Mouse (Mus musculus): Measurements from ENCODE around the gene Smim22. TPM values are rescaled to one million over a fixed set of nuclear protein-coding genes. Genes with fewer than 3 reads are reported as not detected.

Smim22 gene
- polyA plus RNA-seq, 1 experiment from 2014 or later = 13.5 TPM

DNA sequence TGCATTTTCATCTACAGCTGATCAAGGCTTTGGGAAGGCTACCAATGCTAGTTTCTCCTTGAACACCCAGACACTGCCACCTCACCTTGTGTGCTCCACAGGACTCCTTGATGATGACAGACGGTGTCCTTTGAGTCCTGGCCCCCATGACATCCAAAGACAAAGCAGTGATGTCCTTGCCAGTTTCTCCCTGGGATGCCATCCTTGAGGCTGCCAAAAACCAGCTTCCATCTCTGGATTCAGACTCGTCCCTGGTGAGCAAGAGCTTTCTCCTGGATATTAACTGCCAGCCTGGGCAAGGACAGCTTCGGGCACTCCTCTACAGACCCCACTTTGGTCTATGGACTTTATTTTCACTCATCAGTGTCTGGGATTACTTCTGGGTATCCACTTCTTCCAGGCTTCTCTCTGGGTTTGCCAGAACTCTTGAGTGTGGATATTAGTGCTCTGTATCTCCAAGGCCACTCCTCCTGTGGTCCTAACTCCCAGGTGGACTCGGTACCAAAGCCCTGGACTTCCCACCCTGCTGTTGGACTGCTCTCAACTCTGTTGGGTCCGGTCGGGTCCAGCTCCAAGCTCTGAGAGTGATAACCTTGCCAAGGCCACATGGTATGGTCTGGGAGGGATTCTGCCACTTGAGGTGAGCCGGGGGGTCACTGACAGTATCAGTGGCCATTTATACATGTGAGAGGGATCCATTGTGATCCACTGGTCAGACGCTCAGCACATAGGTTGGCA lies 41.5 kb upstream of the Smim22 start:
- H3K27ac ChIP-seq (ENCODE audit: low read depth) = no peak overlapping the region
- no peaks in the 10 kb centered on the region for H3K9me3 ChIP-seq (ENCODE audit: low read depth, low read length)
- no peak overlapping the region for H3K4me3 ChIP-seq (ENCODE audit: low read depth, low read length)
- 85% methylated on average over 8 of the region's 8 CpGs for WGBS
- H3K36me3 ChIP-seq (ENCODE audit: insufficient read depth) = no peaks in the 10 kb centered on the region
- no peak overlapping the region for H3K9ac ChIP-seq
- no peak for DNase-seq
- ATAC-seq (ENCODE audit: insufficient read depth) = no peak
- H3K4me1 ChIP-seq (ENCODE audit: insufficient read depth) = 0 out of 2 replicates have a peak, but pooled peaks cover 3% of the 10 kb centered on the region
- no peaks in the 10 kb centered on the region for H3K27me3 ChIP-seq (ENCODE audit: insufficient read depth, low read length)
- TF ChIP-seq CTCF (IDR thresholded peaks at IDR 0.05; ENCODE audit: low read depth) = no peak
- H3K4me2 ChIP-seq = peak overlapping the region; percentile 87

DNA sequence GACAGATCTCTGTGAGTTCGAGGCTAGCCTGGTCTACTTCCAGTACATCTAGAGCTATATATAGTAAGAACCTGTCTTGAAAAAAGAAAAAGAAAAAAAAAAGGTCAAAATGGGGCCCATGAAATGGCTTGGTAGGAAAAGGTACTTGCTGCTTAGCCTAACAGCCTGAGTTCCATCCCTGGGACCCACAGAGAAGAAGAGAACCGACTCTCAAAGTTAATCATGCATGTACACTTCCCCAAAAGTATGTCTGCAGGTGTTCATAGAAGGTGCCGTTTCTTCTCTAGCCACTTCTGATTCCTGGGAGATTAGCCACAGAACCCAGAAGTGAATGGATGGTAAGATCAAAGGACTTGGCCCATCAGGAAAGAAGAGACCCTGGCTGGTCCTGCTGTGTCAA lies 38.7 kb upstream of the Smim22 start:
- no peaks in the 10 kb centered on the region for H3K9me3 ChIP-seq (ENCODE audit: low read depth, low read length)
- 0 out of 2 replicates have a peak, but pooled peaks cover under 1% of the 10 kb centered on the region for H3K4me1 ChIP-seq (ENCODE audit: insufficient read depth)
- 75% methylated on average over 3 of the region's 3 CpGs for WGBS
- no peaks in the 10 kb centered on the region for H3K36me3 ChIP-seq (ENCODE audit: insufficient read depth)
- no peak overlapping the region for H3K4me2 ChIP-seq
- no peaks in the 10 kb centered on the region for H3K27me3 ChIP-seq (ENCODE audit: insufficient read depth, low read length)
- DNase-seq (no peak), ATAC-seq (ENCODE audit: insufficient read depth) (no peak)
- no peak for TF ChIP-seq CTCF (IDR thresholded peaks at IDR 0.05; ENCODE audit: low read depth)
- H3K27ac ChIP-seq (ENCODE audit: low read depth) = no peak overlapping the region
- no peak overlapping the region for H3K4me3 ChIP-seq (ENCODE audit: low read depth, low read length)
- no peak overlapping the region for H3K9ac ChIP-seq

DNA sequence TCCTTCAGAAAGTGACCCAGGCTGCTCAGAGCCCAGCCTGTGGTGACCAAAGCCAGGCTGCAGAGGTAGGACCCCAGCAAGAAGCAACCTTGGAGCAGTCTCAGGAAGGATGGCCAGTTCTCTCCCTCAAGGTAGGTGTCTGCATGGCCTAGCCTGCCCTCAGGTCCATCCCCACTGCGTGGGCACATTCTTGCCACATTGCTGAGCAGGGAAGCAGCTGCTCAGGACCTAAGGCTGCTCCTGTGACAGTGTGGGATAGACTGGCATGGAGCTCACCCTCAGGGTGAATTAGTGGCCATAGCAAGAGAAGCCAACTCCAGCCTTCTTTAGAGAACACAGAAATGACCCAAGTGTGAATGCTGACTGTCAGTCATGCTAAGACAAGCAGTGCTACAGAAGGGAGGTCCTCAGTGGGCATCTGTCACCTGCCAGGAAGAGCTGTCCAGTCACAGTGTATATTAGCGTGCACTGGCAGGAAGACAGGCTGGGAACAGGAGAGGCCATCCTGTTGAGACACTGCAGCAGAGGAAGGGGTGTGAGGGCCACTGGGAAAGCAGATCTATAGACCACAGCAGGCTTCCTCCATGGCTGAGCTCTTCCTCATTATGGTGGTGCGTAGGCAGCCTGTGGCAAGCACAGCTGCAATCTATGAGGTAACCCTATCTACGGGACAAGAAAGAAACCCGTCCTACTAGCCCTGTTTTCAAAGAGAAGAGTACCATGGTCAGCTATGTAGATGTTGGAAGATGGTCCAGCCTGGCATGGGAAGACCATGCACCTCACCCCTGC lies 37.8 kb upstream of the Smim22 start:
- H3K4me2 ChIP-seq = no peak overlapping the region
- no peaks in the 10 kb centered on the region for H3K27me3 ChIP-seq (ENCODE audit: insufficient read depth, low read length)
- ATAC-seq (ENCODE audit: insufficient read depth) (no peak), DNase-seq (peak; percentile 8)
- H3K36me3 ChIP-seq (ENCODE audit: insufficient read depth) = no peaks in the 10 kb centered on the region
- no peak for TF ChIP-seq CTCF (IDR thresholded peaks at IDR 0.05; ENCODE audit: low read depth)
- no peak overlapping the region for H3K9ac ChIP-seq
- no peak overlapping the region for H3K4me3 ChIP-seq (ENCODE audit: low read depth, low read length)
- WGBS = 82% methylated on average over 5 of the region's 5 CpGs
- H3K4me1 ChIP-seq (ENCODE audit: insufficient read depth) = no peaks in the 10 kb centered on the region
- H3K27ac ChIP-seq (ENCODE audit: low read depth) = no peak overlapping the region
- no peaks in the 10 kb centered on the region for H3K9me3 ChIP-seq (ENCODE audit: low read depth, low read length)

- no peak overlapping the region for H3K4me2 ChIP-seq
- no peaks in the 10 kb centered on the region for H3K4me1 ChIP-seq (ENCODE audit: insufficient read depth)
- TF ChIP-seq CTCF (IDR thresholded peaks at IDR 0.05; ENCODE audit: low read depth) = no peak
- H3K27me3 ChIP-seq (ENCODE audit: insufficient read depth, low read length) = no peaks in the 10 kb centered on the region
- H3K27ac ChIP-seq (ENCODE audit: low read depth) = peak overlapping the region; percentile 33; the same call in 1 of the 2 replicates
- no peak overlapping the region for H3K9ac ChIP-seq
- ATAC-seq (ENCODE audit: insufficient read depth) = no peak
- WGBS = 58% methylated on average over 4 of the region's 4 CpGs
- no peaks in the 10 kb centered on the region for H3K36me3 ChIP-seq (ENCODE audit: insufficient read depth)
- no peak overlapping the region for H3K4me3 ChIP-seq (ENCODE audit: low read depth, low read length)
- H3K9me3 ChIP-seq (ENCODE audit: low read depth, low read length) = no peaks in the 10 kb centered on the region
- DNase-seq = peak; percentile 55
Measured at GRCm38 (mm10) chr16:4971626-4972025, 35.5 kb upstream of the Smim22 start.

GRCm38 (mm10) chr16:4974521-4974920 lies 32.6 kb upstream of the Smim22 start:
- TF ChIP-seq CTCF (IDR thresholded peaks at IDR 0.05; ENCODE audit: low read depth) = no peak
- no peak for ATAC-seq (ENCODE audit: insufficient read depth)
- WGBS = 84% methylated on average over 5 of the region's 5 CpGs
- H3K4me2 ChIP-seq = no peak overlapping the region
- H3K27ac ChIP-seq (ENCODE audit: low read depth) = no peak overlapping the region
- H3K27me3 ChIP-seq (ENCODE audit: insufficient read depth, low read length) = no peaks in the 10 kb centered on the region
- H3K9ac ChIP-seq = no peak overlapping the region
- DNase-seq = no peak
- no peaks in the 10 kb centered on the region for H3K9me3 ChIP-seq (ENCODE audit: low read depth, low read length)
- H3K4me3 ChIP-seq (ENCODE audit: low read depth, low read length) = no peak overlapping the region
- no peaks in the 10 kb centered on the region for H3K4me1 ChIP-seq (ENCODE audit: insufficient read depth)
- no peaks in the 10 kb centered on the region for H3K36me3 ChIP-seq (ENCODE audit: insufficient read depth)

DNA sequence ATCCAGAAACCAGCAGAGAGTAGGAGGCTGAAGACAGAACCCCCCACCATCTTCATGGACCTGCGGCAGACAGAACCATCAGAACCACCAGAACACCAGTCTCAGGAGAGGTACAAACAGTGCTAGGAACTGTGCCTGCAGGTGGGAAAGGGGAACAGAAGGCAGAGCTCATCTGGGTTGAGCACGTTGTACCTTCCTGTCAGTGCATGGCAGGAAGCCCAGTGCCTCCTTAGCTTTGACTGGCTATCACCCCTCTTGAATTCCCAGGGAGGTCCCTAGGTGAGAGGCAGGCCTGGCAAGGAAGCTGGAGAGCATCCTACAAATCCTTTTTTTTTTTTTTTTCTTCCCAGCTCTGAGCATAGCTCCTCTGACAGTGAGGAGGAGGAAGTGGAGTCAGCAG lies 30.9 kb upstream of the Smim22 start:
- ATAC-seq (ENCODE audit: insufficient read depth) (no peak), DNase-seq (no peak)
- H3K9me3 ChIP-seq (ENCODE audit: low read depth, low read length) = no peaks in the 10 kb centered on the region
- H3K9ac ChIP-seq = no peak overlapping the region
- no peak overlapping the region for H3K27ac ChIP-seq (ENCODE audit: low read depth)
- WGBS = 60% methylated on average over 2 of the region's 2 CpGs
- H3K4me1 ChIP-seq (ENCODE audit: insufficient read depth) = no peaks in the 10 kb centered on the region
- no peaks in the 10 kb centered on the region for H3K36me3 ChIP-seq (ENCODE audit: insufficient read depth)
- H3K4me2 ChIP-seq = no peak overlapping the region
- no peak for TF ChIP-seq CTCF (IDR thresholded peaks at IDR 0.05; ENCODE audit: low read depth)
- no peaks in the 10 kb centered on the region for H3K27me3 ChIP-seq (ENCODE audit: insufficient read depth, low read length)
- H3K4me3 ChIP-seq (ENCODE audit: low read depth, low read length) = no peak overlapping the region
